Mouse (Mus musculus): ENCODE measurements at regions not wholly inside any gene's neighbourhood (a gene's known extent, or its start where the extent isn't known, plus 50 kb on each side); places are given as distances from the start of the nearest gene placed in this dataset.

DNA sequence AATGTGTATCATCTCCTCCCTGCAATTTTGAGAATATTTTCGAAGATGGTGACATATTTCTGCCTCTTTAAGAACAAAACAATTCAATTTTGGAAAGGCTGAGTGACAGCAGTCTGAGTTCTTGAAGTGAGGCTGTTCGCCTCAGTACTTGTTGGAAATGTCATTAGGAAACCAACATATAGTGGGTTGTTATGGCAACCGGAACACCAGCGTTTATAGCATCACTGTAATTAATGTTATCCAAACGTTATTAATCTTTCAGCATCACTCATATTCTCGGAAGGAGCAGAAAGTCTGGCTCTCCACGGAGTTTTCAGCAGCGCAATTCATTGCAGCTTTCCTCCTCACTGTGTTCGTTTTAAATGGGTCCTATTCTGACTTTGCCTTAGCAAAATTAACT, 85.6 kb upstream of the Kif2a start:
- ATAC-seq (ENCODE audit: extremely low read depth, insufficient number of reproducible peaks, low FRiP score, poor library complexity, severe bottlenecking), result no peak

DNA sequence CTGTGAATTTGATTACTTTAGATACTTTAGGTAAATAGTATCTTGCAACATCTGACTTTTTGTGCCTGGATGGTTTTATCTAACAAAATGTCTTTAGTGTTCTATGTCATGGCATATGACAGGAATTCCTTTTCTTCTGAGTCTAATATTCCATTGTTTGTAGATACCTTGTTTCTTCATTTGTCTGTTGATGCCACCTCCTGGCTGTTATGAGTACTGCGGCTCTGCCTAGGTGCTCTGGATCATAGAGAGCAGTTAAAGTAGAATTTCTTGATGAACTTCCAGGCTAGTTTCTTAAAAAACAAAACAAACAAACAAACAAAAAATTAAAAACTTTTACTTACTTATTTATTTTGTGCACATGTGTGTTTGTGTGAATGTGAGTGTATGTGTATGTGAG, 83.6 kb upstream of the Kif2a start:
- ATAC-seq (ENCODE audit: extremely low read depth, insufficient number of reproducible peaks, low FRiP score, poor library complexity, severe bottlenecking), result peak; percentile 43

DNA sequence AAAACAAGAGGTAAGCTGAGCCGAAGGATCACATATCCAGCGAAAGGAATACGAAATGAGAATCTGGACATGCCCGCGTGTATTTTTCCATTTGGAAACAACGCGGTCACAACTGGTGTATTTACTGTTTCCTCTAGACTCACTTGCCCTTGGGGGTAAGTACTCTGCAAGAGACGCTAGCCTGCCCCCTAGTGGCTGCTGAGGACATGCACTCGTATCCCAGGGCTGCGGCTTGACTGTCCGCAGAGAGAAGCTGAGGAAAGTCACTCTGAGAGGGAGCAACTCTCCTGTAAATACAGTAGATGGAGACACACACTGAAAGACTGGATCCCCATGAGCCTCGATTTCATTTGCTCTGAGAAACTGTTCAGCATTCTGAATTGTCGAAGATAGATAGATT, 79.7 kb upstream of the Kif2a start:
- peak; percentile 89 for ATAC-seq (ENCODE audit: extremely low read depth, insufficient number of reproducible peaks, low FRiP score, poor library complexity, severe bottlenecking)

DNA sequence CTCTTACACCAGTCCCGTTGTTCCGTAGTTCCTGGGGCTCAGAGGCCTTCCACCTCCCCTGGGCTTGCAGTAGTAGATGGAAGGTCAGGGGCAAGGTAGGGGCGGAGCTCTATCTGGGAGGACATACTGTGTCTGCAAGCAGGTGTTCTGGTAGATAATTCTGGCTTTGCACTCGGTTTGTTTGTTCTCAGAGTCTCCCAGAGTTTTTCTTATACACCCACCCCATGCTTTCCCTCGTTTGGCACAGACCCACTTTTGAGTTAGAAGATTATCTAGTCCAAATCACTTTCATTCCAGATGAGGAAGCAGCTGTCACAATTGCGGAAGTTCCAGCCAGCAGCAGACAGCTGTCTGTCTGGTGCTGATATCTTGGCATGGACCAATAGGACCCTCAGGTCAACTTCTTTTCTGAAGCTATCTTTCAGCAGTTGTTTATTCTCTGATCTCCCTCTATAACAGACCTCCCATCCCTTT, 79.0 kb upstream of the Kif2a start:
- peak; percentile 49; the same call in 1 of the 2 replicates for ATAC-seq (ENCODE audit: extremely low read depth, insufficient number of reproducible peaks, low FRiP score, poor library complexity, severe bottlenecking)

DNA sequence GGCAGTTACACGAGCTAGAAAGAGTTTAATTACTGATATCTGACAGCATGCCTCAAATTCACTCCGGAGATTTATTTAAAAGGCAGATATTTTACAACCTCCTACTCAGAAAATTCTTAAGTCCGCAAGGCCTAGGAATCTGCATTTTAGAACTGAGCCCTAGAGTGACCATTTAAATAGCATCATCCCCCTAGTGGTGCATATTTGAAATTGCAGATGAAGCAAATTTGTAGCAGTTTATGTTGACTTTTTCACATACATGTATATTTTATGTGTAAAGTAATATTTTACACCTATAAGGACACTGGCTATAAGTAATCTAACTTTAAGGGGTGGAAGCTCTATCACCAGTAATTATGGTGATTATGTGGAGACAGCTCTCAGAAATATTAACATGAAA, 78.2 kb upstream of the Kif2a start:
- ATAC-seq (ENCODE audit: extremely low read depth, insufficient number of reproducible peaks, low FRiP score, poor library complexity, severe bottlenecking), result no peak

DNA sequence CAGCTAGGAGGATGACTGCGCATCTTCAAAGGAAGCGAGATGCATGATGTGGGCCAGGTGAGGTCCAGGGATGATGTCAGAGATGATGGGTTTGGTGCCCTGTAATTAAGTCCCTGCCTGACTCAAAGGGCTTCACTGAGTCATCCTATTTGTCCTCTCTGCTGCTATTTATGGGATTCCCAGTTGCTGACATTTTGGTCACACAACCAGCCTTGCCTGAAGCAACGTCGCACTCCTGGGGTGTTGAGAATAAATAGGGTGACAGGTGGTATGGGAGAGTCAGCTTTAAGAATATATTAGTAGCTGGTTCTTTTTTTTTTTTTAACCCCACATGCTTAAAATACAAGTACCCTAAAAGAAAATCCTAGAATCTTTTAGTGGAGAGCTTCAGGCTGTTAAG, 75.1 kb upstream of the Kif2a start:
- no peak for ATAC-seq (ENCODE audit: extremely low read depth, insufficient number of reproducible peaks, low FRiP score, poor library complexity, severe bottlenecking)

DNA sequence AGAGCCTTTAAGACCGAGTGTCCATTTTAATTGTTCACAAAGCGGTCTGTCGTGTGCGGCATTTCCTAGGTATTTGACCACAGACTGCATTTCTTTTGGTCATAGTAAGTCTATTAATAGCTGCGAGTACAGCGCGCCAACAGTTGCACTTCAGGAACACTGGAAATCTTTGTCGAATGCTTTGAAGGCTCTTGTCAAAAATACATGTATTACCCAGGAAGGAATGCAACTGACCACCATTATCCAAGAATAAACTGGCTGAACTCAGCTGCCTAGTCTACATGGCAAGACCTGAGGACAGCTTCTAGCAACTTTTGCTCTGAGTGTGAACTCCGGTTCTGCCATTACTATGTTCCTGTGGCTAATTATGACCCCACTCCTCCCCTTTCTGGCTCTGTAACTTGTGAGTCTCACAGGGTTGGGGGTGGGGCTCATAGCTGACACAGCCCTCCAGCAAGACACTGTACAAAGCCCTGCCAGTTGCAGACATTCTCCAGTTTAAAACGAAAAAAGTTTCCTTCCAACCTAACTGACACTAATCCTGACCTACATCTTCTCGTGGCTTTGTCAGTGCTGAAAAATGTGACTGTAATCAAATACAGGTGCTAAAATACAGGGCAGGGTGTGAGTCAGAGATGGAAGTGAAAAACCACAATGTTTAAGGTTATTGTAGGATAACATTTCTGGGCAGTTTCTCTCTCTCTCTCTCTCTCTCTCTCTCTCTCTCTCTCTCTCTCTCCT, 73.2 kb upstream of the Kif2a start:
- ATAC-seq (ENCODE audit: extremely low read depth, insufficient number of reproducible peaks, low FRiP score, poor library complexity, severe bottlenecking), result no peak

DNA sequence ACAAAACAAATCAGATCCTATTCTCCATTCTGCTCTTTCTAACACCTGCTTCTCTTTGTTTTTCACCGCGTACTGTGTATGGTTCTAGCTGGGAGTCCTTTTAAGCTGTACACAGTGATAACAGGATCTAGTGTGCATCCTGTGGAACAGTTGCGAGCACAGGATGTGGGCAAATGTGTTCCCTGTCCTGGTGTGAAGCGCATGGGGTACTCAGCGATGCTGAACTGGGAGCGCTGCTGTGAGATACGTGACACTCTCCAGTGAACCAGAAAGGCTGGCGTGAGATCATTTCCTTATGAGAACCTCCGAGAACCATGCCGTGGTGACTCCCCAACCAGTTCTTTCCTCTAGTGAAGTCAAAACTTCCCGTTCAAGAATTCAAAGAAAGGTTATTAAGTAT, 72.6 kb upstream of the Kif2a start:
- ATAC-seq (ENCODE audit: extremely low read depth, insufficient number of reproducible peaks, low FRiP score, poor library complexity, severe bottlenecking), result peak; percentile 84

DNA sequence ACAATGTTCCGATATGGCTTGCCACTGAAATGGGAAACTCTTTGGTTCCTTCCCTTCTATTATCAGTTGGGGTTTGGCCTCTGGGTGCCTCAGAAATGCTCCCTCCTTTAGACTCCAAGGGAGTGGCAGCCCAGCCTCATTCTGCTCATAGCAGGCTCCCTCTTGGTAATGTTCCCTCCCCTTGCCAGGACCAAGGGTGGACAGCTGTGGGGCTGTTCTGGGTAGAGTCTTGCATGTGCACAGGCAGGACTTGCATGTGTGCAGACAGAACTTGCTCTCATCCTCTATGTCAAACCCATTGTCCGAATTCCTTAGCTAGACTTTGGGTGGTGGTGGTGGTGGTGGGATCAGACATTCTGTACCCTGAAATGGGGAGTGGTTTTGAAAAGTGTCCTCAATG, 71.8 kb upstream of the Kif2a start:
- ATAC-seq (ENCODE audit: extremely low read depth, insufficient number of reproducible peaks, low FRiP score, poor library complexity, severe bottlenecking), result no peak

DNA sequence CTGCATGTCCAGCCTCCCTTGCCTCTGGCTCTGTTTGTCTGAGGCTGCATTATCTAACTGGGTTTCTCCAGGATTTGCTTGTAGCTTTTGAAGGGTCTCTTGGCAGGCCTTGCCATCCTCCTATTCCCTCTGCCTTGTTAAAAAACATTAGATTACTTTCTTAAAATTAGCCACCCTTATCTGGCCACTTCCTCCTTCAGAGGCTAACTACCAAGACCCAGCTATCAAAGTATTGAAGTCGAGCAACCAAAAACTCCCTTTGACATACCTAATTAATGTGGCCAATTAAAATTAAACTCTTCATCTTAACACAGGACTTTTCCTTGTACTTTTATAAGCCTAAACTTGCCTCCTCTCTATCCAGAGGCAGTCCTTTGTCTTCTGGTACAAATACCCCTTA, 66.3 kb upstream of the Kif2a start:
- ATAC-seq (ENCODE audit: extremely low read depth, insufficient number of reproducible peaks, low FRiP score, poor library complexity, severe bottlenecking), result no peak

DNA sequence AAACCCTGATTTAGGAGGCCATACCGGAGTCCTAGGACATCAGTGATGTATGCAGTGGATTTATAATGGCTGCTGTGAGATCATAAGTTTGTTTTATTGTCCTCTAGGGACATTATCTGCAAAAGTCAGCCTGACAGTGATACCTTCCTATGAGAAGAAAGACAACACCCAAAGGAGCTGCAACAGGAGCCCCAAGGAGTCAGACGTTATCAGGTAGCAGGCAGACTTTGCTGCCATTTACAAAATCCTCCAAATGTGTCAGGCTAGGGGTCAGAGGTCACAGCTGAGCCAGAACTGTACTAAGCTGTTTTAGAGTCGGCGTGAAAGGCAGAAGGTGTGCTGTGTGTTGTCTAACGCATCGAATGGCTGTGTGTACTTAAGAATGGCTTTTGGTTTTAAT, 65.4 kb upstream of the Kif2a start:
- no peak for ATAC-seq (ENCODE audit: extremely low read depth, insufficient number of reproducible peaks, low FRiP score, poor library complexity, severe bottlenecking)

DNA sequence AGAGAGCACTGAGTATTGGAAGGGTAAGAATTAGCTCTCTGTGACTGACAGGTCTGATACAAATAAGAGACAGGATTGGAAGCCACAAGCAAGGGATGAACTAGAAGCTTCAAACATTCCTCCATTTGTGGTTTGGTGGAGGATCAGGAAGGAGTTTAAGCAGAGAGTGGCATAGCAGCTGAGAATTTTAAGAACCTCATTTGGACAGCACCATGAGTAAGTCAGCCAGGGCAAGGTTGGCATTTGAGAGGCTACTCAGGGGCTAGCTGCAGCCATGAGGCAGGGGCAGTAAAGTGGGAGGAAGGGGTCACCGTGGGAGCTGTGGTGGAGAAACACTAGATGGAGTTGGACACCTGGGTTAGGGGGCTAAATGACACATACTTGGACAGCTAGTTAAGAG, 56.2 kb upstream of the Kif2a start:
- no peak for ATAC-seq (ENCODE audit: extremely low read depth, insufficient number of reproducible peaks, low FRiP score, poor library complexity, severe bottlenecking)

DNA sequence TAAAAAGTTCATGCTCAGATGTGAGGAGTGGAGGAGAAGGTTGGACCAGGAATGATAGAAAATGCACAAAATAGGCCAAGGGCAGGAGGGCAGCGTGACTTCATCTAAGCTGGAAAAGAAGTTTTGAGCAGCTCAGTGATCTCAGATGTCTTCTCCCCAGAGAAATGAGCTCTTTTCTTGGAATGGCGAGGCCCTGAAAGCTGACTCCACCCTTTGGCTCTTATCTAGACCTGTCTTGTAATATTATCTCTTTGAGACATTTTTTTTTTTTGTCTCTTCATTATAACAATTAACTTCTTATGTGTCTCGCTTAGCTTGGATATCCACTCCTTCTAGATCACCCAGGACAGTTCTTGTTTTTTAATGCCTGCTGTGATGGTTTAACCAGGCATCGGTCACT, 53.0 kb upstream of the Kif2a start:
- ATAC-seq (ENCODE audit: extremely low read depth, insufficient number of reproducible peaks, low FRiP score, poor library complexity, severe bottlenecking), result no peak

DNA sequence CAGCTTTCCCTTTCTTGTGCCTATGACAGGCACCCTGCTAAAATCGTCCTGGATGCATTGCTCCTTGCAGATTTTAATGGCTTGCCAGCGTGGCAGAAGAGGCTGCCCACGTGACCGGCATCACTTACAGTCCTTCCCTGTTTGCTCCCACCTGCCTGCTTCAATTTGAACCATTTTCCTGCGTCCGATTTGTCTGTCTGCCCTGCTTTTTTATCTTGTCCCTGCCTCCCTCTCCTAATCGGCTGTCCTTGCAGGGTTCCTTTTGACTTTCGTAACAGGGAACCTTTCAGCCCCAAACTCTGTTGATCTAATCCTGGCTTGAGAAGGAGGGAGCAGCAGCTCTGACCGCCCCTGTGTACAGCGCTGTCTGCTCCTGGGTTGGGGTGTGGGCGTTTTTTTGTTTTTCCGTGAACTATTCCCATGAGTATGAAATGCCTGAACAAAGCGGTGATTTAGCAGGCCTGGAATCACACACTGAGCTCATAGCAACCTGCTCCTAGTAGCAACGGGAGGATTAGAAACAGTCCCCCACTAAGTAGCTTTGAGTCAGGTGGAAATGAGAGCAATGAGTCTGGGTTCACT, 51.2 kb upstream of the Kif2a start:
- no peak for ATAC-seq (ENCODE audit: extremely low read depth, insufficient number of reproducible peaks, low FRiP score, poor library complexity, severe bottlenecking)

DNA sequence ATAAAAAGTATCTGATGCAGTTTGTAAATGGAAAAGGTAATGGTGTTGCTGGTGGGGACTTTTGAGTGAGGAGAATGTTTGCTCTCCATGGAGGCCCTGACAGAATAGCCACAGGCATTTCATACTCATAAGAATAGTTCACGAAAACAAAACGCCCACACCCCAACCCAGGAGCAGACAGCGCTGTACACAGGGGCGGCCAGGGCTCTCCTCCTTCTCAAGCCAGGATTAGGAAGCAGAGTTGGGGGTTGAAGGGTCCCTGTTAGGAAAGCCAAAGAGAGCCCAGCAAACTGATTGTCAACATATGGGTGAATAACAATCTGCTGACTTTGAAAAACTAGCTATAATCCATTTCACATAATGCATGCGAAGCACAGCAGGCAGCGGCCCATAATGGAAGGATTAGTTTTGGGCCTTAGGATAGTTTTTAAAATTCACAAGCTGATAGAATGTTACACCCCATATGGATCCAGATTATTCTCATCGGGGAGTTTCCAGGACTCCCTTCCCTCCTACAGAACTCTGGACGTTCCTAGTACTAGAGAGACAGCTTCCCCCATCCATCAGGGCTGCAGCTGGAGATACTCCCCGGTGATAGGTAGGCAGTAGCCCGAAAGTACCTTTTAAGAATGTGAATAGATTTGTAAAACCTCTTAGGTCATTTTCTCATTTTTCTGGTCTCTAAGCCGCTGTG, 50.6 kb upstream of the Kif2a start:
- no peak for ATAC-seq (ENCODE audit: extremely low read depth, insufficient number of reproducible peaks, low FRiP score, poor library complexity, severe bottlenecking)

Measured in neutrophil, adult 5-6 weeks (primary cell).